Mouse (Mus musculus): ENCODE measurements around the gene Flt3l.
A peak's percentile ranks its signal among the peaks of the same experiment; 100 is the strongest.
"Not testable (repeated sequence)": the region's sequence is repeated elsewhere in the genome, so short reads cannot be mapped to it uniquely, and the experiment has no call there.

The Flt3l gene

DNA sequence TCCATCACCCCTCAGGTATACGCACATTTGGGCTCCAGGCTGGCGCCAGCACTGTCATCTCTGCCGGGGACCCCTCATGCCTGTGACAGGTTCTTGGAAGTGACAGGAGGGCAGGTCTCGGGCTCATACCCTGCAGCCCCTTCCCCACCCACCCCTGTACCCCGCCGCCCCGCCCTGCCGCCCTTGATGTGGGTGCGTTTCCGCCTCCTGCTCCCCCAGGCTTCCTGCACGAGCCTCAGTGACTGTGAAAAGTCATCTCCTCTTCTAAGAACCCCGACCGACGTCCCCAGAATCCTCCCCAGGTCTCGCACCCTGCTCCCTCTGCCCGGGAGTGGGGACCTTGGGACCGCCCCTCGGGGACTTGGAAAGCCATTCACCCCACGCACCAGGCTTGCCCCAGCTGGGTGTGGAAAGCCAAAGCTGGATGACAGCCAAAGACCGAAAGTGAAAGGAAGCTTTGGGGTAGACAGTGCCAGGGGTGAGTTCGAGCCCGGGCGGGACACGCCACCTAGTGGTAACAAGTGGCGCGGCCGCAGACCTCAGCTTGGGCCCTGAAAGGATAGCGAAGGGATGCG, at the start of gene Flt3l, which contains the start of gene Gm45713:
Flt3l (minus strand) TSS at position 440 of the 575 bp plus-strand sequence.
Gm45713 (minus strand) TSS at position 239 of the 575 bp plus-strand sequence.
- peak; percentile 65 to 76 for DNase-seq (ENCODE audit: low spot score in 2 of 2)

DNA sequence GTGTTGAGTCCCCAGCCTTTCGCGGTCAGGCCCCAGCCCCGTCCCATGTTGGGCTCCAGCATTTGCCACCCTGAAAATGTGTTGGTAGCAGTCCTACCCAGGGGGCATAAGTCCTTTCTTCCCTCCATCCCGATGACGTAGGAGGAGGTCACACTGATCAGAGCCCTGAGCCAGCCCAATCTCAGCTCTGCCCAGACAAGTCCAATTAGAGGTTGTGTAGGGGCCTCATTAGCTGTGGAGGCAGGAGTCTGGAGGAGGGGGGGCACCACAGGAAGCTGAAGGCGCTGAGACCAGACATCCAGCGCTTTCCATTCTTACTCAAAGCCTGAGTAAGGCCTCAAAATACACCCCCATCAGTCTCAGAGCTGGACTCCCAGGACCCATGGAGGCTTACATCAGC, 49.7 kb upstream of the Flt3l start:
- no peak for DNase-seq (ENCODE audit: low spot score in 2 of 2)

DNA sequence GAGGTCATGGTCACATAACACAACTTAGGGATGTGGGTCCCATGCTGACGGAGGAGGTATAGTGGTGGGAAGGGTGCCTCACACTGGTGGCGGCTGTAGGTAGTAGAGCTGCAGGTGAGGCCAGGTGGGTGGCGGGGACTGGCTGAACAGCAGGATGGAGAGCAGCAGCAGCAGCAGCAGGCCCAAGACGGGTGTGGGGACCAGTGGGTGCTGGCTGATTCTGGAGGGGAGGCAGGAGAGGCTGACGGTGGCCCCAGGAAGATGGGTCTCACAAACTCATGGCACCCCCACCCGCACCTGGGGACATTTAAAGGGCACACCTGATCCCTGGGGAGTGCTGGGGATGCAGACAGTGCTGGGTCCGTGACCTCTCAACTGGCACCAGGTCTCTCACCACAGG, 47.4 kb upstream of the Flt3l start:
- no peak for DNase-seq (ENCODE audit: low spot score in 2 of 2)

DNA sequence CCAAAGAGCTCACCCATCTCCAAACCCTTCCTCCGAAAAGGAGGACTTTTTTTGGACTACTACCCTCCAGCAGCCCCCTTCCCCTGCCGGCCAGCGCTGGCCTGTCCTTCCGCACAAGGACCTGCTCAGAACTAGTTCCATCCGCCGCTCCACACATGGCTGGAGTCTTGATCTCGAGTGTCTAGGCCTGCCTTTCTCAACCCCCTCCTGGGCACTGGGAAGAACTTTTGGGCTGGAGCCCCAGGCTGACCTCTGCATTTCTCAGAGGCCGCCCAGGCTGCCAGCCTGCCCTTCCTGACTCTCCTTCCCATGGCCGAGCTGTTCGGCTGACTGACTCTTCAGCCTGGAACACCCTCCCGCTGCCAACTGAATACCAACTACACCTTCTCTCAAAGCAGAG, 46.4 kb upstream of the Flt3l start:
- DNase-seq (ENCODE audit: low spot score in 2 of 2), result no peak

DNA sequence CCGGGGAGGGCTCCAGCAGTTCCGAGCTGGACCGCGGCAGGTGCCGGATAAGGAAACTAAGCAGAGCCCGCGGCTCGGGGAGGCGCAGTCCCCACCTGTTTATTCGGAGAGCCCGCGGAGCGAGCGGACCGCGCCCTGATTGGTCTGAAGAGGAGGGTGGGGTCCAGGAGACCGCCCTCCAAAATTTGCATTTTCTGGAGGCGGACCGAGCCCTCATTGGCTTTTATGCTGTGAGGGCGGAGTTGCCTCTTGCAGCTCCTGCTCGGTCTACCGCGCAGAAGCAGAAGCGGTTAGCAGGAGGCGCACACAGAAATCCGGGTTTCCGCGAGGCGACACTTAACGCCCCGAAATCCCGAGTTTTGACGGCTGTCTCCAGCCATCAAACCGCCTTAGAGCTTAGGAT, 46.0 kb upstream of the Flt3l start:
- peak; percentile 80 to 87 for DNase-seq (ENCODE audit: low spot score in 2 of 2)

DNA sequence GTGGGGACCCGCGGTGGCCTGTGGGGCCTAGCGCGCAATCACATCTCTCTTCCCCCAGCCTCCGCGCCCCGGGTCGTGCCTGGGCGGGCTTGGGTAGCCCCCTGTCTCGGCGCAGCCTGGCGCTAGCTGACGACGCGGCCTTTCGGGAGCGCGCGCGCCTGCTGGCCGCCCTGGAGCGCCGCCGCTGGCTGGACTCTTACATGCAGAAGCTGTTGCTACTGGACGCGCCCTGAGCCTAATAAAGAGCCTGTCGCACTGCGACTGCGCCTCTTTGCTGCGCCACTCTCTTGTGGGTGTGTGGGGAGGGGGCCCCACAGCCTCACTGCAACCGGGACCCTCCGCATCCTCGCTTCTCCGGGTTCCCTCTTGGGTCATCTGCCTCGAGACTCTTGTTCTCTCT, 45.3 kb upstream of the Flt3l start:
- DNase-seq (ENCODE audit: low spot score in 2 of 2), result no peak

DNA sequence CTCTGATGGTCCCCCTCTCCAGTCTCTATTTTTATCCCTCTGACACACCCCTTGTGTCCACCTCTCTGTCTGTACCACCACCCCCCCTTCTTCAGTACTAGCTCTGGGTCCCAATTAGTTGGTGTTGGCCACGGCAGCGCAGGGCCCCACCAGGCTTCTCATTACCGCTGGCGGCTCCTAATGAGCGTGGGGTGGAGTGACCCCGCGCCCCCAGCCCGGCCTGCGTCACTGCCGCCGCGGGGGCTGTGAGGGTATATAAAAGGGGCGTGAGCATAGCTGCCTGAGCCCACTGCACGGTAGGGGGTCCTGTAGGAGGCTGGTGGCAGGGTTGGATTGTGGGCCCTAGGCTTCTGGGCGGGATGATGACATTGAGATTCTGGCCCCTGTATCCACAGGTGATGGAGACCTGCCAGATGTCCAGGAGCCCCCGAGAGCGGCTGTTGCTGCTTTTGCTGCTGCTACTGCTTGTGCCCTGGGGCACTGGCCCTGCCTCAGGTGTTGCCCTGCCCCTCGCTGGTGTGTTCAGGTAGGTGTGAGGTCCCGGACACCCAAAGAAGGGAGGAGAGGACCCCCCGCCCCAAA, 44.8 kb upstream of the Flt3l start, which contains the start of gene Pth2:
Pth2 (plus strand) TSS at position 100 of the 582 bp plus-strand sequence.
- DNase-seq (ENCODE audit: low spot score in 2 of 2), result no peak

DNA sequence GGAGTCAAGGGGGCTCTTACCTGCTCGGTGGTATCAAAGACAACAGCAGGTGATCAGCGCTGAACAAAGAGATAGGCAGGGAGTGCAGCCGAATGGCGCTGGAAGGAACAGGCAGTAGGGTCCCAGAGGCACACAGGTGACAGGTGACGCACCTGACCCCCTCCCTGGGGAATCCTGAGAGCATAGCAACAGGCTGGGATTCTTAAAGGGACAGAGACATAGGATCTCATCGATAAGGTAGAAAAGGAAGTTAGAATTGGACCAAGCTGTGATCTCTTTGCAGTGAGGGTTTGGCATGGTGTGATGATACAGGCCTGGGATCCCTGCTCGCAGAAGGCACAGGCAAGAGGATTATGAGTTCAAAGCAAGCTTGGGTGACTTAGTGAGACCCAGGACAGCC, 43.2 kb upstream of the Flt3l start, which contains the start of gene Gfy:
Gfy (minus strand) TSS at position 101 of the 400 bp plus-strand sequence.
- no peak for DNase-seq (ENCODE audit: low spot score in 2 of 2)

DNA sequence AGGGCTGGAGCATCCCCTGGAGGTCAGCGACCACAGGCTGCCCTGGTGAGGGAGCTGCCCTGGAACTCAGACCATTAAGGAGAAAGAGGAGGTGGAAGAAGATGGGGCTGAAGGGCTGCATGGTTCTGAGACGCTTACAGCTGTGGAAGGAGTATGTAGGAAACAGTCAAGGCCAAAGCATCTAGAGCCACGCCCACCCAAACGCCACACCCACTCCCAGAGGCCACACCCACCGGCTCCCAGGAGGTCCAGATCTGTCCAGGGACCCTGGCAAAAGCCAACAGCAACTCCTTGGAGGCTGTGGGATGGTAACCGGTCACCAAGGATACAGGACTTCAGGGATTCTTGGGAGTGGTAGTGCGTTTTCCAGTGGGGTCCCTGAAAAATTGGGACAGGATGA, 42.3 kb upstream of the Flt3l start:
- DNase-seq (ENCODE audit: low spot score in 2 of 2), result no peak

DNA sequence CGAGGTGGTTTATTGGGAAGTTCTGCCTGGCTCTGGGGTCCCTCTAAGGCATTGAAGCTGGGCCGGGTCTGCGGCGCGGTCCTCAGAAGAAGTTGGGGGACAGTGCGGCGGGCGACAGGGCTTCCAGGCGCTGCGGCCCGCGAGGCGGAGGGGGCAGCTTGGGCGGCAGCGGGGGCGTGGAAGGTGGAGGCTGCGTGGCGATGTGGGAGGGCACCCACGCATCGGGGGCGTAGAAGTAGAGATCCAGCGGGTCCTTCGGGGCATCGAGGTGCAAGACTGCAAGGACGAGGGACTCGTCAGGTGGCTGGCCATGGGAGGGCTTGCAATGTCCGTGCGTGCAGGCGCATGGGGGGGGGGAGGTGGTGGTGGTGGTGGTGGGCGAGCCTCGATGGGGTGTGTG, 40.1 kb upstream of the Flt3l start:
- DNase-seq (ENCODE audit: low spot score in 2 of 2), result no peak

DNA sequence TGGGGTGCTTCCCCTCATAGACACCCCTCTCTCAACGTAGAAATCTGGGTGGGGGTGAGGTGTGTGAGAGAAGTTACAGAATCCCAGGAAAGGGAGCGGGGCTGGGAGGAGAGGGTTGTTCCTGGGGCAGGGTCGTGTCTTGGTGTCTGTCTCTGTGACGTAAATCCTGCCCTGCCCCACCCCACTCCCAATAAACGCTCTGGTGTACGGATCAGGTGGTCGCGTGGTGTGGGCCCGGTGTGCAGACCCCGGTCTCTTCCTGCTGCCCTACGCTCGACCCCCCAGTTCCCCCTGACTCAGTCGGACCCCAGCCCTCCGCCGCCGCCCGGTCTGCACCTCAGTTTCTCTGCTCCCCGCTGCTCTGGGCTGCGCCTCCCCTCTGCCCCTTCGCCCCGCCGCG, 39.7 kb upstream of the Flt3l start:
- DNase-seq (ENCODE audit: low spot score in 2 of 2), result no peak

DNA sequence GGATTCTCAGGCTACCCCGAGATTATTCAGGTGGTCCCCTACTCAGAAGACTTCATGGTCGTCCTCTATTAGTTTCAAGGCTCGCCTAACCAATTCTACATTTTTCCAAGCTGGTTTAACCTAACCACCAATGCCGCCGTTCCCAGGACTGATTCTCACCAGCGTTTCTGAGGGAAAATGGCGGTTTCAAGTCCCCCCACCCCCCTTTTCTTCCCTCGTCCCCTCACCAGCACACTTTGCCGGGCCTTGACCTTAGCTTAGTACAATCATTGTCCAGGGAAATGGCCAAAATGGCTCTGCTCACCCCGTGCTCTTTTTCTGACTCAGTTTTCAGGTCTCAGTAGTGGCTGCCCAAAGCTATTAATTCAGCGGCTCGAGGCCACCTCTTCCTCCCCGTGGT, 39.2 kb upstream of the Flt3l start:
- DNase-seq (ENCODE audit: low spot score in 2 of 2), result no peak

DNA sequence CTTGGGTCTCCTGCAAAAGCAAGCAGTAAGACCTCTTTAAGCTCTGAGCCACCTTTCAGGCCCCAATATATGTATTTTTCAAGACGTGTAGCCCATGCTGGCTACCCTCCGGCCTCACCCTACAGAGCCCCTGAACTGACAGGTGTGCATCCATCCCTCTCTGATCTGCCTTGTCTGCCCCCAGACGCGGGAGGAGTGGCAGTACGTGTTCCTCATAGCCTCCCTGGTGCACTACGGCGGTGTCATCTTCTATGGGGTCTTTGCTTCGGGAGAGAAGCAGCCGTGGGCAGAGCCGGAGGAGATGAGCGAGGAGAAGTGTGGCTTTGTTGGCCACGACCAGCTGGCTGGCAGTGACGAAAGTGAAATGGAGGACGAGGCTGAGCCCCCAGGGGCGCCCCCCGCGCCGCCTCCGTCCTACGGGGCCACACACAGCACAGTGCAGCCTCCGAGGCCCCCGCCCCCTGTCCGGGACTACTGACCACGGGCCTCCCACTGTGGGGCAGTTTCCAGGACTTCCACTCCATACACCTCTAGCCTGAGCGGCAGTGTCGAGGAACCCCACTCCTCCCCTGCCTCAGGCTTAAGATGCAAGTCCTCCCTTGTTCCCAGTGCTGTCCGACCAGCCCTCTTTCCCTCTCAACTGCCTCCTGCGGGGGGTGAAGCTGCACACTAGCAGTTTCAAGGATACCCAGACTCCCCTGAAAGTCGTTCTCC, 38.5 kb upstream of the Flt3l start:
- DNase-seq (ENCODE audit: low spot score in 2 of 2), result no peak

DNA sequence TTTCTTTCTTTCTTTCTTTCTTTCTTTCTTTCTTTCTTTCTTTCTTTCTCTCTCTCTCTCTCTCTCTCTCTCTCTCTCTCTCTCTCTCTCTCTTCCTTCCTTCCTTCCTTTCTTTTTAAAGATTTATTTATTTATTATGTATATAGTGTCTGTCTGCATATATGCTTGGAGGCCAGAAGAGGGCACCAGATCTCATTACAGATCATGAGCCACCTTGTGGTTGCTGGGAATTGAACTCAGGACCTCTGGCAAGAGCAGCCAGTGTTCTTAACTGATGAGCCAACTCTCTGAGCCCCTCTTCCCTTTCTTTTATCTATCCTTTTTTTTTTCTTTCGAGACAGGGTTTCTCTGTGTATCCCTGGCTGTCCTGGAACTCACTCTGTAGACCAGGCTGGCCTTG, 37.5 kb upstream of the Flt3l start:
- DNase-seq (ENCODE audit: low spot score in 2 of 2), result not testable (repeated sequence)

DNA sequence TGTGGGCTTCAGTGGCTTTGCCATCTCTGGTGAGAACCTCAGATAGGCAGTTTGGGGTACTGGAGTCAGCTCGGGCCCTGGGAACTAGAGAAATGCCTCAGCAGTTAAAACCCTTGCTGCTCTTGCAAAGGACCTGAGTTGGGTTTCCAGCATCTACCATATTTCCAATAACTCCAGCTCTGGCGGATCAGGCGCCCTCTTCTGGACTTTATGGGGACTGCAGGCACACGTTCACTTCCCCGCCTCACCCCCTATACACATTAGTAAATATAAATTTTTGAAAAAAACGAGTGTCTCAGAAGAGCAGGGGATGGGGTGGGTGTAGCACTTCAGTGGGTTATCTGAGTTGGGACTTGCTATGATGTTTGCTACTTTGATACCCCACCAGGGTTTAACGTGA, 36.7 kb upstream of the Flt3l start:
- DNase-seq (ENCODE audit: low spot score in 2 of 2), result no peak

DNA sequence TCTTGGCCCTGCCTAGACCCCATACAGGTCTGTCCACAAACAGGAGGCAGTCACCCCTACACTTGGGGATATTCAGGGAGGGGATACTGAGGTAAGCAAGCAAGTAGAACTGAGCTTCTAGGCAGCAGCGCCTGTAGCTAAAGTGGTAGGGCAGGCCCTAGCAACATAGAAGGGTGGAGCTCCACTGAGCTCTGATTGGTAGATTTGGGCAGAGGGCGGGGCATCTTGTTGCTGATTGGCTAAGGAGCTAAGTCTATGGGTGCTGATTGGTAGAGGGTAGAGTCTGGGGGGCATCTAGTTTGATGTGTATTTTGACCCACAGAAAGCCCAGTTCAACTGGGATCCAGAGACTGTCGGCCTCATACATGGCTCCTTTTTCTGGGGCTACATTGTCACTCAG, 33.3 kb upstream of the Flt3l start:
- DNase-seq (ENCODE audit: low spot score in 2 of 2), result no peak

DNA sequence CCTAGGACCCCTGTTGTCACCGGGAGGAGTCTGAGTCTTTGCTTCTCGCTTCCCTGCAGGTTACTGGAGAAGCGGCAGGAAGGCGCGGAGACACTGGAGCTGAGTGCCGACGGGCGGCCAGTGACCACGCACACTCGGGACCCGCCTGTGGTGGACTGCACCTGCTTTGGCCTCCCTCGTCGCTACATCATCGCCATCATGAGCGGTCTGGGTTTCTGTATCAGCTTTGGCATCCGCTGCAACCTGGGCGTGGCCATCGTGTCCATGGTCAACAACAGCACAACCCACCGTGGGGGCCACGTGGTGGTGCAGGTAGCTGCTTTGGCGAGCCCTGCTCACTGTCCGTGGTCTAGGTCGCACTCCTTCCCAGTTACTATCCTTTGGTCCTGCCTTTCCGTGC, 32.4 kb upstream of the Flt3l start:
- no peak for DNase-seq (ENCODE audit: low spot score in 2 of 2)

DNA sequence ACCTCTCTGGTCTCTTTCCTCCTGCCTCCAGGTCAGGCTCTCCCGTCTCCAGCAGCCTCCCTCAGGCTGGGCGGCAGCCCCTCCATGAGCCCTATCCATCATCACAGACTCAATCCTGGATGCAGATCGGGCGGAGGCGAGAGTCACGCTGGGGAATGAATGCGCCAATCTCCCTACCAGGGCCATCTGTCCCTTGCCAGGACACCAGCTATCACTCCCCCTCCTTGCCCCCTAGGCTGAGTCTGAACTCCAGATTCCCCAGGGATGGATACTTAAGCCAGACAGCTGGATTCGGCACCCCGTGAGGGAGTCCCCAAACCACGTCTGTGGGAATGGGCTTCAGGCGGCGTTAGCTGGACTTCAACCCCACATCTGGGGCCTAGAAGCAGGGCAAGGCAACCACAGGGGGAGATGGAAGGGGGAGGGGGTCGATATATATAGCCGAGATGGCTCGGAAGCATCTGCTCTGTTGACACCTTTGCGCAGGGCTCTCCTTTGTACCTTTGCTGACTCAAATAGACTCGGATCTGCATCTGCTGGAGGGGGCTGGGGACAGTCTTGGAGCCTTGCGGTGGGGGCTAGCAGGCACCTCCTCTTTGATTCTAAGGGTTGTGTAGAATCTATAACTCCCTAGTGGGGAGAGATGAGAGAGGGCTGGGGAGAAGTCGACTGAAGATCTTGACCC, 31.7 kb upstream of the Flt3l start:
- DNase-seq (ENCODE audit: low spot score in 2 of 2), result peak in 1 of 2 experiments; percentile 68

DNA sequence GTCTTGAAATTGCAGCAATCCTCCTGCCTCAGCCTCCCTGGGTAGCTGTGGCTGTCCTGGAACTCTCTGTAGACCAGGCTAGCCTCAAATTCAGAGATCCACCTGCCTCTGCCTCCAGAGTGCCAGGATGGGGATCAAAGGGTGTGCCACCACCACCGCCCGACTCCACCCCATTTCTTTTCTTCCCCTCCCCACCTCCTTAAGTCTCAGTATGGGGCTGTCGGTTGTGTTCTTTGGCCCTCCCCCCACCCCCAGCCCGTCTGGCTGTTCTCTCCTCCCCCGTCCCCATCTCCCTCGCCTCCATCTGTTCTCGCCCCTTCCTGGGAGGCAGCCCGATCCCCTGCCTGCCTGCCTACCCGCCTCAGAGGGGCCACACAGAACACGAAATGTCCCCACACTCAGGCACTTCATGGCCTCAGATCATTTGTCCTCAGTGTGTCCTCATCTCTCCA, 30.7 kb upstream of the Flt3l start:
- DNase-seq (ENCODE audit: low spot score in 2 of 2), result no peak

DNA sequence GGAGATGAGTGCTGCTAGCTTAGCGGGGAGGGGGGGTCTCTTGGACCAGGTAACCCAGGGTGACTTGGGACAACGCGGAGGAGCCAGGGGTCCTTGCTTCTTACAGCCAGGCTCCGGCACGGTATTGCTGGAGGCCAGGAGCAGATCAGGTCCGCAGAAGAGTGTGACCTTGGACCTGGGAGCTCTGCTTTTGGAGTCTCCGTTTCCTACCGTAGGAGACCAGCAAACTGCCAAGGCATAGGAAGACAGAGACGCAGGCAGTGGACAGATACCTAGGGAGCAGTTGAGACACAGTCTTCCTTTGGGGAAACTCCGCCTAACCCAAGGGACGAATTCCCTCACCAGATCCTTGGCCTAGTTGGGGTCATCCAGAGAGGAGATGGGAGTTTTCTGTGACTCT, 29.5 kb upstream of the Flt3l start:
- no peak for DNase-seq (ENCODE audit: low spot score in 2 of 2)

DNA sequence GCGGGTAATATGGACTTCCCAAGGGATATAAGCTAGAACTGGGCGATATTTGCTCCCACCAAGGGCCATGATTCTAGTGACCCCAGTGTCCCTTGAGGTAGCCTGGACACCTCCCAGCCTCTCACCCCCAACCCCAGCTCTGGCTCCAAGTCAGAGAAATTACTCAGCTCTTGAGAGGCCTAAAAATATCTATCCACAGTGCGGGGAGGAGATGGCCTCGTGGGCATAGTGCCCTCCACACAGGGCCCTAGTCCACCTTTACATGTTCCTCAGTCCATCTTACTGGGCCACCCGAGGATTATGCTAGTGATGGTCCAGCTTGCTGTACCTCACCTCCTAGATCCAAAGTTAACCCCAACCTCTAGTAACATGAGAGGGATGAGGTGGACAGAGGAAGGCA, 28.6 kb upstream of the Flt3l start:
- no peak for DNase-seq (ENCODE audit: low spot score in 2 of 2)

DNA sequence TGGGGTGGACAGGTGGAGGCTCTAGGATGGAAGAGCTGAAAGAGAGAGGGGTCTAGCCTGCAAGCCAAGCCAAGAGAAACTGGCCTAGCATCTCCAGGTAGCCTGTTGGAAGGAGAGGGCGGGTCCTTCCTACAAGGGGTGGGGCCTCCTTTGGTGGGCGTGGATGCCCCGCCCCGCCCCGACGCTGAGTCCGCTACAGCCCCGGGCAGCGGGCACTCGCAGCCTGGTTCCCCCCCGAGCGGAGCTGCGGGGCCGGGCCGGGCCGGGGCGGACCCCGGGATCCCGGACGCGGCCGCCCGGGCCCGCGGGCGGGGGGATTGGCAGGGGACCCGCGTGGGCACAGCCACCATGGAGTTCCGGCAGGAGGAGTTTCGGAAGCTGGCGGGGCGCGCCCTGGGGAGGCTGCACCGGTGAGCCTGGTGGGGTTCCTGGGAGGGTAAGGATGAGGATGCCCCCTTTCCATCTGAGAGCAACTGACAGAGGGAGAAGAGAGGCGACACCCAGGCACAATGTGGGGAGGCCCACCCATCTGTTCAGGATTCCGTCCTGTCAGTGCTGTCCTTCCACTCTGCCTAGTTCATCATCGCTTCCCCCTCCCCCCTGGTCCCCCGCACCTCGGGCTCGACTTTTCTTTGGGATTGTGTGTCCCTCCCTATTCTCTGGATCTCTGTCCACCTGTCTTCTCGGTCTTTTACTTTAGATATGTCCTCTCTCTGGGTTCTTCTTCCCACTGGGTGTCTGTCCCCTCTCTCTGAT, 27.7 kb upstream of the Flt3l start, which contains the start of gene Slc17a7:
Slc17a7 (plus strand) TSS at position 215 of the 756 bp plus-strand sequence.
- peak in 1 of 2 experiments; percentile 60 for DNase-seq (ENCODE audit: low spot score in 2 of 2)
